Mouse (Mus musculus) forebrain, embryonic 16.5 days (tissue): ENCODE measurements around the gene Vmn1r91. TPM values are rescaled to one million over a fixed set of nuclear protein-coding genes. Genes with fewer than 3 reads are reported as not detected.
"Not testable (repeated sequence)": the region's sequence is repeated elsewhere in the genome, so short reads cannot be mapped to it uniquely, and the experiment has no call there.

Experiments used
- ATAC-seq: fragments of 200-750 bp; cut with Nextera tagmentation; 2 replicates; pipeline ENCODE4 v1.8.0; 2017; ENCODE audit warnings: mild to moderate bottlenecking, moderate library complexity
- H3K27ac ChIP-seq: fragments of 300-500 bp; sonication (generic); 2 replicates; pipeline ENCODE4 v1.5.1; 2014; ENCODE audit warnings: low read length, control low read depth
- H3K27me3 ChIP-seq: fragments of 300-500 bp; sonication (generic); replicated peaks from 2 replicates; pipeline ENCODE4 v1.6.1; 2014; ENCODE audit warnings: low read length; ENCODE audit not compliant: control insufficient read depth, insufficient read depth
- H3K36me3 ChIP-seq: fragments of 300-500 bp; sonication (generic); 2 replicates; pipeline ENCODE4 v1.6.1; 2014; ENCODE audit not compliant: control insufficient read depth, insufficient read depth
- H3K4me1 ChIP-seq: fragments of 300-500 bp; sonication (generic); replicated peaks from 2 replicates; pipeline ENCODE4 v1.6.1; 2014; ENCODE audit warnings: low read length; ENCODE audit not compliant: control insufficient read depth, insufficient read depth
- H3K4me2 ChIP-seq: fragments of 300-500 bp; sonication (generic); 2 replicates; pipeline ENCODE4 v1.6.1; 2014; ENCODE audit warnings: mild to moderate bottlenecking, low read length, control low read depth
- H3K4me3 ChIP-seq: fragments of 300-500 bp; sonication (generic); replicated peaks from 2 replicates; pipeline ENCODE4 v1.5.1; 2014; ENCODE audit warnings: mild to moderate bottlenecking, low read length, control low read depth
- H3K9ac ChIP-seq: fragments of 300-500 bp; sonication (generic); replicated peaks from 2 replicates; pipeline ENCODE4 v1.6.1; 2014; ENCODE audit warnings: low read depth, low read length, control low read depth
- H3K9me3 ChIP-seq: fragments of 300-500 bp; sonication (generic); 2 replicates; pipeline ENCODE4 v1.6.1; 2016; ENCODE audit warnings: low read length; ENCODE audit not compliant: control insufficient read depth
- WGBS: fragments of 180-500 bp; shearing (Covaris S2); extraction: QIAGEN DNeasy Blood & Tissue Kit; methylation state at CpG from one replicate; pipeline ENCODE4 v1.1.7; 2014; 5-methylcytosine and 5-hydroxymethylcytosine counted together
- polyA plus RNA-seq: library from polyadenylated mRNA; unstranded; fragments of >200 nt; fragmentation: Nextera tagmentation; extraction: Ambion mirVana; gene quantifications from 2 replicates; pipeline ENCODE4 v1.2.1, GENCODE M21; 2015

The Vmn1r91 gene
- not detected in 2 replicates for polyA plus RNA-seq

DNA sequence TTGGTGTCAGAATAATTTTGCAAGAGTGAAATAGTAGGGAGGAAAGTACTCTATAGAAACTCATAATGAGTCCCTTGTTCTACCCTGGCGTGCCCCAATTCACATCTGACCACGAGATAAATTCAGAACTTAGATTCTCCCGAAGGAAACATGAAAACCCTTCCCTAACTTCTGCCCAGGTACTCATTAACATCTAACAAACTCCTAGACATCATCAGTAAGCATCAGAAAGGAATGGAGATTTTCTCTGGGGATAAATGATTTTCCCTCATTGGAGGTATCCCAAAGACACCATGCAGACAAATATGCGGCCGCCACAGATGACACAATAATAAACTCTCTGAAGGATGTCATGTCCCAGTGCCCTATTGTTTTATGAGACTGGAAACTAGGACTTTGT is at the start of gene Vmn1r91:
Vmn1r91 (plus strand) TSS at position 301 of the 400 bp plus-strand sequence.
- ATAC-seq, H3K27me3 ChIP-seq, H3K9me3 ChIP-seq, H3K4me2 ChIP-seq, H3K4me1 ChIP-seq, H3K27ac ChIP-seq, H3K9ac ChIP-seq, H3K36me3 ChIP-seq, H3K4me3 ChIP-seq: not testable (repeated sequence)
- WGBS: 89% methylated on average over 5 of the region's 5 CpGs

DNA sequence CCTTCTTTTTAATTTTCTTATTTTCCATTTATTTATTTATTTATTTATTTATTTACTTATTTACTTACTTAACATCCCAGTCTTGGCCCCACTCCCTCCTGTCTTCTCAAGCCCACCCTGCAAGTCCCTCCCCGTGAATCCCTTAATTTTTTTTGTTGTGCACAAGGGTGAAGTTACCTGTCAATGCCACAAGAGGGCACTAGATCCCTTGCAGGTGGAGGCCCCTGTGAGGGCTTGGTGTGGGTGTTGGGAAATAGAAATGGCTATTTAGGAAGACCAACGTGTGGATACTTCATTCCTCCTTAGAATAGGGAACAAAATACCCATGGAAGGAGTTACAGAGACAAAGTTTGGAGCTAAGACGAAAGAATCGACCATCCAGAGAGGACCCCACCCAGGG is 35.4 kb upstream of the Vmn1r91 start:
- H3K4me3 ChIP-seq, H3K4me1 ChIP-seq, H3K27ac ChIP-seq, H3K9ac ChIP-seq, H3K27me3 ChIP-seq, ATAC-seq, H3K4me2 ChIP-seq, H3K36me3 ChIP-seq, H3K9me3 ChIP-seq: not testable (repeated sequence)
- WGBS: 70% methylated on average over 4 of the region's 4 CpGs

GRCm38 (mm10) chr7:20078118-20078517 is 21.4 kb upstream of the Vmn1r91 start:
- not testable (repeated sequence) for H3K36me3 ChIP-seq, H3K4me3 ChIP-seq, H3K4me2 ChIP-seq, H3K27ac ChIP-seq, ATAC-seq, H3K9me3 ChIP-seq, H3K9ac ChIP-seq, H3K27me3 ChIP-seq, H3K4me1 ChIP-seq
- WGBS: 68% methylated on average over 18 of the region's 18 CpGs

- not testable (repeated sequence) for H3K27ac ChIP-seq, ATAC-seq, H3K4me3 ChIP-seq, H3K36me3 ChIP-seq, H3K27me3 ChIP-seq, H3K9ac ChIP-seq, H3K4me2 ChIP-seq, H3K4me1 ChIP-seq, H3K9me3 ChIP-seq
- no CpG with 5 or more reads among the region's 2 CpGs for WGBS
These were observed 23.0 kb downstream of the Vmn1r91 start, which contains the start of gene Gm16442 for GRCm38 (mm10) chr7:20122479-20122878. Gene Gm16442 (minus strand): TSS chr7:20122579.

GRCm38 (mm10) chr7:20138988-20139387 is 39.5 kb downstream of the Vmn1r91 start, which contains the start of gene Vmn1r93:
Gene Vmn1r93 (minus strand): TSS chr7:20139088.
- H3K4me3 ChIP-seq, H3K36me3 ChIP-seq, H3K4me1 ChIP-seq, ATAC-seq, H3K27me3 ChIP-seq, H3K27ac ChIP-seq, H3K9me3 ChIP-seq, H3K9ac ChIP-seq, H3K4me2 ChIP-seq: not testable (repeated sequence)
- WGBS: no CpG with 5 or more reads among the region's 5 CpGs

Other genes starting within 250 kb of the Vmn1r91 start
- gene Gm19345, start 247.7 kb upstream of the Vmn1r91 start, polyA plus RNA-seq: 8.8 and 11.8 TPM in 2 replicates
- gene Ceacam16, start 238.4 kb upstream of the Vmn1r91 start, polyA plus RNA-seq: 0.46 and 0.77 TPM in 2 replicates
- not detected in 2 replicates for gene Ceacam19, start 211.7 kb upstream of the Vmn1r91 start, polyA plus RNA-seq
- gene Pvr, start 178.5 kb upstream of the Vmn1r91 start, polyA plus RNA-seq: 7.6 and 10.3 TPM in 2 replicates
- not detected in 2 replicates for gene Igsf23, start 148.9 kb upstream of the Vmn1r91 start, polyA plus RNA-seq
- not detected in 2 replicates for gene Ceacam20, start 134.3 kb upstream of the Vmn1r91 start, polyA plus RNA-seq
- gene Nlrp9b, start 108.2 kb upstream of the Vmn1r91 start, polyA plus RNA-seq: not detected in 2 replicates
- not detected in 2 replicates for gene Gm16442, start 22.9 kb downstream of the Vmn1r91 start, polyA plus RNA-seq
- not detected in 2 replicates for gene Vmn1r93, start 39.4 kb downstream of the Vmn1r91 start, polyA plus RNA-seq
- gene Vmn1r94, start 68.7 kb downstream of the Vmn1r91 start, polyA plus RNA-seq: not detected in 2 replicates
- not detected in 2 replicates for gene Vmn1r95, start 94.0 kb downstream of the Vmn1r91 start, polyA plus RNA-seq
- not detected in 2 replicates for gene Gm6164, start 105.9 kb downstream of the Vmn1r91 start, polyA plus RNA-seq
- gene Gm4498, start 134.1 kb downstream of the Vmn1r91 start, polyA plus RNA-seq: not detected in 2 replicates
- not detected in 2 replicates for gene Gm5890, start 163.2 kb downstream of the Vmn1r91 start, polyA plus RNA-seq
- gene Gm4133, start 234.4 kb downstream of the Vmn1r91 start, polyA plus RNA-seq: not detected in 2 replicates